In the genomic region with DNA sequence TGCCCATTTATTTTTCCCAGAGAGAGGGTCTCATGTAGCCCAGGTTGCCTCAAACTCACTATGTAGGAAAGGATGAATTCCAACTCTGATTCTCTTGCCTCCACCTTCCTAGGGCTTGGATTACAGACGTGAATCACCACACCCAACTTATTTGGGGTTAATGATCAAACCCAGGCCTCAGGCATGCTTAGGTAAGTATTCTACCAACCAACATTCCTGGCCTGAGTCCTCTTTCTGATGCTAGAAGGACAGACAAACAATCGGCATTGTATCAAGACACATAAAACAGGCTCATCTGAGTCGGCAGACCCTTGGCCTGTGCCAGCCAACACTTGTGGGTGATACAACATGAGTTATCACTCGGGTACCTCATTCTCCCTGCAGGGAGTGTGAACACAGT, we compare ENCODE assay signal across 21 mouse cellular contexts. TPM values are rescaled to one million over a fixed set of nuclear protein-coding genes. Genes with fewer than 3 reads are reported as not detected.
A peak's percentile ranks its signal among the peaks of the same experiment; 100 is the strongest.
DNase-seq lines count a peak whose midpoint lies in the region; ATAC-seq and TF ChIP-seq lines count a peak whose summit lies in the region.
"Had no signal": no experiment of that assay in that cellular context is flagged by ENCODE, and none has a peak within 500 bp of the region (broad histone marks: within the 10 kb centered on the region; RNA-seq: fewer than 3 reads in every experiment).

No protein-coding gene starts in this region.

- no peak overlapping the region for H3K27ac ChIP-seq in kidney, embryonic 16.5 days (ENCODE audit: low read length)
- H3K27ac ChIP-seq in cortical plate, adult 2 months (ENCODE audit: insufficient read depth, low read length), result 0 out of 2 replicates have a peak overlapping the region, but pooled peaks have one; percentile 6
- peak overlapping the region; percentile 37 for H3K27ac ChIP-seq in kidney, postnatal 0 days
- H3K27ac ChIP-seq: forebrain, embryonic 10.5 days; hindbrain, embryonic 10.5 days; hindbrain, postnatal 0 days had no signal

- DNase-seq in heart, adult 11 months, result peak; percentile 71
- no peak for DNase-seq in heart, postnatal 10 days
- DNase-seq in kidney, adult 8-10 months, result peak; percentile 73 to 82
- DNase-seq in kidney, postnatal 0 days (ENCODE audit: low spot score), result no peak
- no peak for DNase-seq in left cerebral cortex, adult 18-20 months (ENCODE audit: low spot score in 2 of 2)
- no peak for DNase-seq in urinary bladder, adult 2 months (ENCODE audit: low spot score)
- DNase-seq: adrenal gland, postnatal 36 days; cerebellum, adult 18-20 months; left cerebral cortex, postnatal 4 days; liver; lung, adult 18-20 months; lung, postnatal 36 days had no signal

- no peak for TF ChIP-seq CTCF in cortical plate, adult 2 months (IDR thresholded peaks at IDR 0.05; ENCODE audit: extremely low read depth, insufficient read depth, low read length)
- TF ChIP-seq CTCF in kidney, postnatal 0 days (IDR thresholded peaks at IDR 0.05; ENCODE audit: low read depth), result no peak

- H3K27me3 ChIP-seq in kidney, embryonic 16.5 days (ENCODE audit: insufficient read depth, low read length), result no peaks in the 10 kb centered on the region
- no peaks in the 10 kb centered on the region for H3K27me3 ChIP-seq in kidney, postnatal 0 days (ENCODE audit: insufficient read depth, low read length)
- H3K27me3 ChIP-seq: CH12.LX; heart, embryonic 15.5 days; stomach, embryonic 15.5 days had no signal

- intact Hi-C loops in heart, postnatal 10 days (cut with DNase I), result no loop called here

- H3K9ac ChIP-seq in kidney, embryonic 16.5 days (replicated peaks; ENCODE audit: low read length), result no peak overlapping the region
- H3K9ac ChIP-seq in kidney, postnatal 0 days (ENCODE audit: low read depth, low read length), result no peak overlapping the region
- H3K9ac ChIP-seq: heart, embryonic 15.5 days; stomach, embryonic 15.5 days had no signal

- no peaks in the 10 kb centered on the region for H3K9me3 ChIP-seq in kidney, embryonic 16.5 days (ENCODE audit: low read length)
- no peaks in the 10 kb centered on the region for H3K9me3 ChIP-seq in kidney, postnatal 0 days (replicated peaks; ENCODE audit: low read length)
- H3K9me3 ChIP-seq: forebrain, embryonic 10.5 days; heart, embryonic 15.5 days; hindbrain, embryonic 10.5 days; stomach, embryonic 15.5 days had no signal

- 74% methylated on average over 4 of the region's 4 CpGs for WGBS in kidney, embryonic 16.5 days
- 78% methylated on average over 4 of the region's 4 CpGs for WGBS in kidney, postnatal 0 days

- no peak for ATAC-seq in kidney, embryonic 16.5 days (ENCODE audit: low FRiP score, low TSS enrichment)
- ATAC-seq in kidney, postnatal 0 days (replicated peaks; ENCODE audit: low FRiP score, low read depth), result no peak
- ATAC-seq: hindbrain, postnatal 0 days had no signal

- H3K4me2 ChIP-seq in kidney, embryonic 16.5 days (replicated peaks; ENCODE audit: low read depth, low read length), result no peak overlapping the region
- H3K4me2 ChIP-seq in kidney, postnatal 0 days (ENCODE audit: low read length), result no peak overlapping the region
- H3K4me2 ChIP-seq: heart, embryonic 15.5 days had no signal

- H3K4me3 ChIP-seq in kidney, embryonic 16.5 days (ENCODE audit: low read length), result no peak overlapping the region
- no peak overlapping the region for H3K4me3 ChIP-seq in cortical plate, adult 2 months (ENCODE audit: insufficient read depth, low read length)
- H3K4me3 ChIP-seq in kidney, postnatal 0 days (replicated peaks; ENCODE audit: low read depth, low read length), result no peak overlapping the region
- H3K4me3 ChIP-seq: forebrain, embryonic 10.5 days; heart, embryonic 15.5 days; hindbrain, embryonic 10.5 days; left cerebral cortex, adult 2 months; stomach, embryonic 15.5 days had no signal

- peaks cover 4% of the 10 kb centered on the region; the same call in 1 of the 2 replicates for H3K36me3 ChIP-seq in kidney, embryonic 16.5 days (ENCODE audit: insufficient read depth, low read length)
- peaks cover 21% of the 10 kb centered on the region for H3K36me3 ChIP-seq in kidney, postnatal 0 days (ENCODE audit: insufficient read depth, low read length)

- TF ChIP-seq POLR2A in cortical plate, adult 2 months (IDR thresholded peaks at IDR 0.05; ENCODE audit: extremely low read depth, insufficient read depth, low read length), result no peak

- H3K4me1 ChIP-seq in kidney, embryonic 16.5 days (ENCODE audit: insufficient read depth, low read length), result peaks cover 9% of the 10 kb centered on the region
- no peaks in the 10 kb centered on the region; the same call in 1 of the 2 replicates for H3K4me1 ChIP-seq in cortical plate, adult 2 months (ENCODE audit: control insufficient read depth, insufficient read depth, low read length)
- H3K4me1 ChIP-seq in kidney, postnatal 0 days (replicated peaks; ENCODE audit: insufficient read depth, low read length), result no peaks in the 10 kb centered on the region; the same call in 1 of the 2 replicates
- H3K4me1 ChIP-seq: forebrain, embryonic 10.5 days had no signal

RNA-seq across cellular contexts. Expression of a gene that starts 58.4 kb away (rescaled TPM):
- 10 to 100 TPM; 31.0 to 32.7 TPM for total RNA-seq in heart, postnatal 10 days (2021)
- 46.2 and 46.9 TPM in 2 replicates for polyA plus RNA-seq in kidney, embryonic 16.5 days (2015; fragmentation: Nextera tagmentation; extraction: Ambion mirVana)
- 56.6 and 57.4 TPM in 2 replicates for polyA plus RNA-seq in cortical plate, adult 2 months (2012; rRNA removed)
- 39.0 and 44.9 TPM in 2 replicates for polyA plus RNA-seq in kidney, postnatal 0 days (2015; fragmentation: Nextera tagmentation; extraction: Ambion mirVana)
- total RNA-seq in left cerebral cortex, adult 18-20 months (2021), result 10 to 100 TPM; 84.5 to 85.1 TPM
- polyA plus RNA-seq in urinary bladder, adult 2 months (2012; rRNA removed), result 35.4 and 37.9 TPM in 2 replicates

RNA-seq across cellular contexts. Expression of a gene that starts 58.4 kb away (rescaled TPM):
- 1 to 10 TPM; 8.0 to 8.3 TPM for total RNA-seq in heart, postnatal 10 days (2021)
- 27.0 and 28.6 TPM in 2 replicates for polyA plus RNA-seq in kidney, embryonic 16.5 days (2015; fragmentation: Nextera tagmentation; extraction: Ambion mirVana)
- polyA plus RNA-seq in cortical plate, adult 2 months (2012; rRNA removed), result 28.6 and 32.3 TPM in 2 replicates
- 14.5 and 15.2 TPM in 2 replicates for polyA plus RNA-seq in kidney, postnatal 0 days (2015; fragmentation: Nextera tagmentation; extraction: Ambion mirVana)
- total RNA-seq in left cerebral cortex, adult 18-20 months (2021), result 10 to 100 TPM; 16.8 to 17.4 TPM
- polyA plus RNA-seq in urinary bladder, adult 2 months (2012; rRNA removed), result 14.8 and 15.4 TPM in 2 replicates

Comparison
In these comparisons a context has a peak if more than half of its experiments do, and no peak if none do; other contexts are left out.
1. DNase-seq: peak in heart, adult 11 months (single experiment) and kidney, adult 8-10 months (2 of 2); none in heart, postnatal 10 days (0 of 2), kidney, postnatal 0 days (single experiment), left cerebral cortex, adult 18-20 months (0 of 2) and urinary bladder, adult 2 months (single experiment).